Mouse (Mus musculus) adrenal gland, postnatal 25 days (tissue): ENCODE results near the gene Mast4. TPM values are rescaled to one million over a fixed set of nuclear protein-coding genes. Genes with fewer than 3 reads are reported as not detected.

ENCODE experiments used
- DNase-seq: peaks from one replicate; pipeline ENCODE4 v3.0.0; 2021; ENCODE audit warnings: mixed read lengths
- total RNA-seq: library from RNA; stranded (reverse); gene quantifications from 2 replicates; pipeline ENCODE4 v1.2.3, GENCODE M21; 2021

Gene Mast4
- total RNA-seq, 1 experiment from 2014 or later = 83.7 TPM

DNA sequence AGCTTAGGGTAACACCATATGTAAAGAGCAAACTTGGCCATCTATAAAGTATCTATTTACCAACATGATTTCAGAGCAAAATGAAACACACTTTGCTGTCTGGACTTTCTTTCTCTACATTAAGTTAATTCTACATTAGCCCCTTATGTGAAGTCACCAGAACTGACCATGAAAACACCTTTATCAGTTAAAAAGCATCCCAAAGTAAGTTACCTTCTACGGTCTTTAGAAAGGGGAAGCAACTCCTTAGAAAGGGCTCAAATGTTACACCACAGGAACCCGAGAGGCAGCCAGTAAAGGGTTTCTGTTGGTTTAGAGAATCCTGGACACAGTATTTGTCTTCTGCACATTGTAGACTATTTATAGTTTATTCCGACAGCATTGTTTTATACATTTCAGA is 441.5 kb downstream of the Mast4 start:
- DNase-seq = no peak

DNA sequence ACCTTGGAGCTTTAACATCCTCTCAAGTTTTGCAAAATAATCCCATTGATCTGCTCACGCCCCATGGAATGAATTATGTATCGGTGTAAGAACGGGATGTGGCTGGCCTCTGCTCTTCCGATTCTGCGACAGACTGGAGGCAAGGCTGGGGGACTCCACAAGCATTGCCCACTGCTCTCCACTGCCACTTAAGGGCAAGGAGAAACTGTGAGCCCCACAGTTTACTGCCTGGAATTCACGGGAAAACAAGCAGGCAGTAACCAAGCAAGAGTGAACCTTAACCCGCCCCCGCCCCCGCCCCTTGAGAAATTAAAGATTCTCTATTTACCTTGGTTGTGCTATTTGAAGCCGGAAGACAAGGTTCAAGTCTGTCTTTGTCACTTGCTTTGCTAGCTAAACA is 444.3 kb downstream of the Mast4 start:
- DNase-seq = no peak

DNA sequence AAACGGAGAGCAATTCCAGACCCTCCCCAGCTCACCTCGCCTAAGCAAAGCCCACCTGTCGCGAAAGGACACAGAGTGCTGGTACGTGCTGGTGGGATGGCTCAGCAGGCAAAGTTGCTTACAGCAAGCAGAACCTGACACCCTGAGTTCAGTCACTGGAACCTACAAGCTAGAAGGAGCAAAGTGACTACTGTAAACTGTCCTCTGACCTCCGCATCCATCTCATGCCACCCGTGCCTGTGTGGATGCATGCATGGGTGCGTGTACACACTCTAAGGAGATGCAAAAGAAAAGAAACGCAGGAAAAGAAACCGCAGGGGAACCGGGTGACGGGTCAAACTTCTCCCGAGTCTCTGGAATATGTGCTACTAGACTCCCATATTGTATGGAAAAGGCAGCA is 444.8 kb downstream of the Mast4 start:
- DNase-seq = no peak

DNA sequence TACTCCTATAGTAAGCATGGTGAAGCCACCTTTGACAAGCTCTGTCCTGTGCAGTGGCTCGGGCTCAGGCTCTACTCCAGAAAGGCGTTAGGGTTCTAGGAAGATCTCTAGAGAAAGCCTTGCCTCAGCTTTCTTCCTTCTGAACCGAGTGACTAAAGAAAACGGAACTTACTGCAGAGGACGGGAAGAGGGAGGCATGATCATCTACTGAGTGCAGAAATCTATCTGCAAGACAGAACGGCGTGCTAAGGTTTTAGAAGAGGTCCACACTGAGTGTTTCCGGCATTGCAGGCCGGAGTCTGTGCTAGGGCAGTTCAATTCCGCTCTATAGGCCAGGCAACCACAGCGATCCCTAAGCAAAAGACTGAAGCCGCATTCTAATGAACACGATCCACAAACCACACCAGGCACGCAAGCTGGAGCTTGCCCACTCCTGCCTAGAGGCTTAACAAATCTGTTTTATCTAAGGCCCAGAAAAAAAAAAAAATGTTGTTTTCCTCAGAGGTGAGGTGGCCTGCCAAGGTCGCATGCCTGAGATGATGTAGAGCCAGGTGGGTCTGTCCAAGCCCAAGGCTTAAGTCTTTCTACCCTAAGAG is 445.3 kb downstream of the Mast4 start:
- no peak for DNase-seq

DNA sequence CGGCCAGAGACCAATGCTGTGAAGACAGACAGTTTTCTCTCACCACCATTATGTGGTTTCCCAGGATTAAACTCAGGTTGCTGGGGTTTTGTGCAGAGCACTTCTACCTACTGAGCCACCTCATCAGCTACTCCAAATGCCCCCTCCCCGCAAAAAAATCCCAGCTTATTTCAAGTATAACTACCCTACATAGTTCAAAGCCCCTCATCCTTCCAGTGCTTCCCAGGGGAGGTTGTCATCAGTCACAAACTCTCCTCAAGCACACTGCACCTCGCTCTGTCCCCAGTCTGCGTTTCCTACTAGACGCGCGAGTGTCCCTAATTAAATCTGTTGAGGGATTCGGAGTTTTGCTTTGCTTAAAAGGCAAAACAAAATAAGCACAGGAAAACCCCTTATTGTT is 446.1 kb downstream of the Mast4 start:
- no peak for DNase-seq

DNA sequence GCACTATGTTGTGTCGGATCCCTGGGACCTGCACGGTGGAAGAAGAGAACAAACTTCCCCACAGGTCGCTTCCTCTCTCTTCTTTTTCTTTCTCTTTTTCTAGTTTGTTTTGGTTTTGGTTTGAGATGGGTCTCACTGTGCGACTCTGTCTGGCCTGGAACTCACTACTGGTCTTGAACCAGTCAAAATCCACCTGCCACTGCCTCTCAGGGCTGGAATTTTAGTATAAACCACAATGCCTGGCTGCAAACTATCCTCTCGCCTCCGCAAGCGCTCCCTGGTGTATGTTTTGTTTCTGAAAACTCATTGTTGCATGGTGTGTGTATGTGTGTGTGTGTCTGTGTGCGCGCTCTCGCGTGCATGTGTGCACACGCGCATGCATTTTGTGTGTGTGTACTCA is 446.8 kb downstream of the Mast4 start:
- no peak for DNase-seq

DNA sequence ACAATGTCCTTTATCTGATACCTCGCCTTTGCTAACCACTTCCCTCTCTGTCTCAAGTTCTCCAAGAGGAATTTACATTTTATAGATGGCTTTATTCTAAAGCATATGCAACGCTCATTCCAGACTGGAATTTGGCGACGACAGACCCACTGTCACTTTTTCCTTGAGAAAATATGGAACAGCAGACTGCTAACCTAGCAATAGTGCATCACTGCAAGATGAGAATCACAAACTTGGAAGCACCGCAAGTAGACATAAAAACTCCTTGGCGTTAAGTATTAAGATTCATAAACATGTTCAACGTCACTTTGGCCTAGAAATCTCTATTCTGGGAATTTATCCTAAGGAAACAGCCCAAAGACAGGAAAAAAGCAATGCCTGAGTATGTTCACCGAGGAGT is 447.5 kb downstream of the Mast4 start:
- no peak for DNase-seq

DNA sequence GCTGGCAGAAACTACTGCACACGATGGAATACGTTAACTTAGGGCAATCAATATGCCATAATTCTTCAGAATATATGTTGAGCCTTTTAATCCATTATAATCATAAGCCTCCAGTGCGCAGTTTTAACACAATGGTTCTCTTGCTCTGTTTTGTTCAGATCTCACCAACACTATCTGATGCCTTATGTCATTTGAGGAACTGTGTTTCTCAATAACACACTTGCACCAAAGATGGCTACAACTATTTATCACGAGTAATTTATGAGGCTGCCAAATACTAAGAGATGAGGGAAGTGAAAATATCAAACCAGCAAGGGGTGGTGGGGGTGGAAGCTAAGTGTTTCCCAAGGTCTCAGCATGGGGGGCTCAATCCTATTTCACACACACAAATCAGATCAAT is 448.1 kb downstream of the Mast4 start:
- DNase-seq = no peak

DNA sequence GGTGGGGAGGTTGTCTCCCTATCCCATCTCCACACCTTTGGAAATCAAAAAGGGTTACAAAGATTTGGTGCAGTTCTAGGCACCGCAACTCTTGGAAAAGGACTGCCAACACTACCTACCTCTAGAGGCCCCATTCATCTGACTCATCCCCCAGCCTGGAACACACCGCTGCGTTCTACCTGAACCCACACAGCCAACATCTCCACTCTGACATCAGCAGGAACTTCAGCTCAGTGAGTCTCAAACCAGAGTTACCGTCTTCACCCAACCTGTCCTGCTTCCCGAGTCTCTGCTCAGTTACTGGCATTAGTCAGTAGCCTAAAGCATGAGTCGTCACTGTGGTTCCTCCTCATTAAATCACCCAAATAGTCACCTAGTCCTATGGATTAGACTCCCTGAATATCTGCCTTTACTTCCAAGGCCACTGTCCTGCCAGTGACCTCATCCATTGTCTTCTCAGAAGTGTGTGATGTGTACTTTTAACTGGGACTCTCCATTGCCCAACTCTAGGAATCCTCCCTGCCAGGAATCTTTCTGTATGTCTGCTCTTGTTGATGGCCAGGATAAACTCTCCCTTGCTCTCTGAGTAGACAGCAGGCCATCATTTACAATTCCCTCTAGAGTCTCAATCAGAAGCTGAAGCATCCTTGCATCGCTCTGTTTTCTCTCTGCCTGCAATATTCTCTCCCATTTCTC is 453.8 kb downstream of the Mast4 start:
- DNase-seq = no peak

DNA sequence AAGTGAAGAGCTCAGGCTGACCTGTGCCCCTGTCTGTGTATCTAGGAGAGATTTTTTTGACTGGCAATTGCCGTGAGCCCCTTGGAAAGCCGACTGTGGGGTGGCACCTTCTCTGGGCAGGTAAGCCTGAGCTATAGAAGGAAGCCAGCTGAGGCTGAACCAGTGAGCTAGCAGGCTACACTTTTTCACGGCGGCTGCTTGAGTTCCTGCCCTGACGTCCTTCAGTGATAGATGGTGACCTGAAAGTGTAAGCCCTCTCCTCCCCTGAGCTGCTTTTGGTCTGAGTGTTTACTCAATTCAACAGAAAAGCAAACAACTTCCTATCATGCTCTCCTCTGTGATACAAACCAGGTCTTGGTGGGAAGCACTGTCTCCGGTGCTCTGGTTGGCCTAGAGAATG is 455.7 kb downstream of the Mast4 start:
- DNase-seq = no peak

DNA sequence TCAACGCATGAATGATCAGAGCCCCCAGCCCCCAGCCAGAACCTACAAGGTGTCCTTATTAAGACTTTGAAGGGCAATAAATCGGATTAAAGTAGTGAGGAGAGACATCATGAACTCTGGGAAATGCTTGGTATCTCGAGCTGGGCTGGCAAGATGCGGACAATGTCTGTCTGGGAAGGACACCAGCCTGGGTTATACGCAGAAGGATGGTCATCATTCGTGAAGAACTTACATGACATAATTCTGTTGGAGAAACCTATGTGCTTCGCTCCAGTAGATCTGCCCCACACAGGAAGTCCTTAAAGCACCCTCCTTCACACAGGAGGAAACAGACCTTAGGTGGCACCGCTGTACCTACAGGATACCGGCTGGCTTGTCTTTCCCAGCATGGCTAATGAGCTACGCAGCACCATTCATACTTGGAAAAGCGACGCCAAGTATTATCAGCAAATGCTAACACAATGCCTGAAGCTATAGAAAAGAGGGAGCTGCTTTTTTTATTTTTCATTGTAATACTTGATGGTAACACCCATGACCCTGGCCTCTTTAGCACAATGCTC is 456.5 kb downstream of the Mast4 start:
- DNase-seq = no peak

DNA sequence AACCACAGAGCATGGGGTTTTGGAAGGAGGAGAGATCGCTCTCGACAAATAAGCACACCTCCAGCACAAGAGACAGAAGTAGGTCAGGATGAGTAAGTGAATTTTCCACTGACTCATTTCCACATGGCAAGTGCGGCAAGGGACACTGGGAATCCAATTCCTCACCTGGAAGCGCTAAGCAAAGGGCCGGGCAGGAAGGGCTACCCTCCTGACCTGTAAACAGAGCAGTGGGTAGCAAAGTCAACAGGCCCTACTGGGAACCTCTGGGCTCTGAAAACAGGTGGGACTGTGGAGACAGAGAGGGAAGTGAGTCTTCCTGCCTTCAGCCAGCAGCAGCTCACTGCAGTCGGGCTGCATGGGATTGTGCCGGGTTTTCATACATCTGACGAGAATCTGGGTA is 457.1 kb downstream of the Mast4 start:
- peak; percentile 25 for DNase-seq

DNA sequence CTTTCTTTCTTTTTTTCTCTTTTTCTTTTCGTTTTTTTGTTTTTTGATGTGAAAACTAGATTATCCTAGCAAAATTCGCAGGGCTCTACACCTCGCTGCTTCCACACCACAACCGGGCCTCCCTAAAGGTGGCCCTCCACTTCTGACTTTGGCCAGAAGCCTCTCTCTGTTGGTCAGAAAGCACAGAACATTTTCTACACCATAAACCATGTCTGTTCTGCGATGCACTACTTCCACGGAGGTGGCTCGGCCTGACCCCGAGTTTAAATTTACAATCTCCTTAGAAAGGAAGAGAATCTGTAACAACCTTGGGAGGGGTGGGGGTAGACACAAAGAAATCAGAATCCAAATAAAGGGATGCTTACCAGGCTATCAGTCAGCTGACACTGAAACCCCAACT is 458.8 kb downstream of the Mast4 start:
- DNase-seq = no peak

DNA sequence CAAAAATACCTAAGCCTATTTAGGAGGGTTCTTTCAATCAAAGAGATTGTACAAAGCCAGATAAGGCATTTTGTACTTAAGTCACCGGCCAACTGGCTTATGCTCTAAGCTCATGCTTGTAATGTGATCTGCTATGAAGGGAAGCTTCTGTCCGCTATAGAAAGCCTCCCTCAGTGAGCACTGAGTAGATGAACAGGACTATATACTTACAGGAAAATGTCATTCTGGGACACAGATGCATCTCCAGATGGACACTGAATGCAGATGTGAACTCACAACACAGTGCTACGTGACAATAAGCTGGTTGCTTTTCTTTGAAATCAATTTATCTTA is 459.2 kb downstream of the Mast4 start:
- no peak for DNase-seq

DNA sequence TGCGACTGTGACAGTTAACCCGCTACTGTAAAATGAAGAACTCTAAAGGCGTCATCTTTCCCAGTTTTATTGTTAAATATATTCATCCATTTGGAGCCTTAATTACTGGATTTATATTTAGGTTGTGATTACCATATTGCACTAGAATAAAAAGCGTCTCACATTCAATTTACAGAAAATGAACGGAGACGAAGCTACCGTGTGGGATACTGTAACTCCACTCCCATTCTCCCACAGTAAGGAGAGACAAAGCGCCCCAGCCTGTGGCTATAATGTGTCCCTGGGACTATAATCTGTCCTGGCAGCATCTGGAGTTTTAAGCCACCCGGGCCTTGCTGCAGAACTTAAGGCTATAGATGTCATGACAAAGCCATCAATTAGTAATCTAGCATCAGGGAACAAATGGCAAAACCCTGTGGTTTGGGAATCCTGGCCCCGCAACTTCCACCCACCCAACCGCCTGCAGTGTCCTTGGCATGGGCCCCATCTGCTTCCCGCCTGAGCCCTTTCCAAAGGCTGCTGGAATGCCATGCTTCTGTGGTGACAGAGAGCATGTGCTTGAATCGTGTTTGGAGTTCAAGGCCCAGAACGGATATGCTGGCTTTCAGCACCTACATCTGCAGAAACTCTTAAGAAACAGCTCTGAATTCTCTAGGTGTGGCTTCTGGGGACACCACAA is 459.7 kb downstream of the Mast4 start:
- peak; percentile 47 for DNase-seq

DNA sequence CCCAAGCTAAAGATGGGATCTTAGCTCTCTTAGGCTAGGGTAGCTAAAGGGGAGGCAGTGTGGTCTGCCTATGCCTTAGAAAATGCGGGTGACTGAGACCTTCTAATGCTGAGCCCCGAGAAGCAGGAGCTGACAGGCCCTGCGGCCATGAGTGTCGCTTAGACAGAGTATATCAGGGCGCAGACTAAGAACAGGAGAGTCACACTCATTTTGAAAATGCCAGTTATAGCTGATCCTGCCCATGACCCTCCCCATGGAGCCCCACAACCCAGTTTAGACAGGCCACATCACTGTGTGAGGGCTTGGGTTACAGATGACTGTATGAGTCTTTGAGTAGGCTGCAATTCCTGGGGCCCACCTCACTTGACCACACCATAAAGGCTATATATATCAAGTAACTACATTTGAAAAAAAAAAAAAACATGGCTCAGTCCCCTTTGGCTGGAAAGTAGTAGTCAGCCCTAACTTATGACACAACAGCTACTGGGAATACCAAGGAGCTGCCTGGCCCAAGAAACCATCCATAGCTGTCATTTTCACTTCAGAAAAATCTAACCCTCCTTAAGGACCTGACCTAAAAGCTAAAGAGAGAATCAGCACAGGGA is 460.8 kb downstream of the Mast4 start:
- DNase-seq = no peak

DNA sequence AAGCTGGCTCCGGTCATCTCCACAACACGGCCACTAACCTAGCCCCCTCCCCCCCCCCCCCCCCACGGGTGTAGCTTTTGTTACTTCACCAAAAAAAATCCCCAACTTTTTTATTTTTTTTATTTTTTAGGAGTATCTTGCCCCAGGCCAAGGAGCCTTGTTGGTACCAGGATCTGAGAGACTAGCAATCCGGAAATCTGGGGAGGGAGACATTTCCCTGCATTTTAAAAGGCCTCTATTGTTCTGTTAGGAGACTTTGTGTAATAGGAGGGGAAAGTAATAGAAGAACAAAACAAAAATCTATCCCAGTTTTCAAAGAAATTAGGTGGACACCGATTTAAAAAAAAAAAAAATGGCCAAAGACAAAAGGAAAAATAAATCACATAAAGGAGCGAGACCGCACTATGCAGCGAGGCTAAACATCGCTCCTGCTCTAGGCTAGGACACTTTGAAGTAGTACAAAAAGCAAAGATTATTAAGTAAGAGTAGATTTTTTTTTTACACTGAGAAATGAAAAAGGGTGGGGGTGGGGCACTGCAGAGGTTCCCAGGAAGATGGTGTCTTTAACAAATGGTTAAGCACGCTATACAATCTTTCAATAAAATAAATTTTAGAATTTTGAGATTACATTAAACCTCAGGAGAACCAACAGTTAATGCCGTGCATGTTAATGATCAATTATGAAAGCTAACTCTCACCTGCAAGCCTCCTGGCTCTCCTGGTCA is 462.8 kb downstream of the Mast4 start:
- DNase-seq = no peak

DNA sequence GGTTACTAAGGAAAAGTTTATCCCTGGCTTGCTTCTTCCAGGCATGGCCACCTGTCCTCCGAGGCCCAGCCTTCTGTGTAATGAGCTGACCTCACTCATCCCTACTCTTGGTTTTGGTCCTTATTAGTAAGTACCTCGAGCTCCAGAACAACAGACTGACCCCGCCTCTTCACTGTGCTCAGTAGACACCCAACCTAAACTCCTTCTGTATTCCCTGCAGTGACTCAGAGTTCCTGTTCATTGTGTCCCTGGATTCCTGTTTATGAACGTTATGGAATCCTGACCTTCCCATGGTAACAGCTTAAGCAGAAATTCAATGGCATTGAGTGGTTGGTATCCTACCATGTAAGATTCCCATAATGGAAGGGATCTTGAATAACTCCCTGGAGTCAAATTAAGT is 464.8 kb downstream of the Mast4 start:
- no peak for DNase-seq

DNA sequence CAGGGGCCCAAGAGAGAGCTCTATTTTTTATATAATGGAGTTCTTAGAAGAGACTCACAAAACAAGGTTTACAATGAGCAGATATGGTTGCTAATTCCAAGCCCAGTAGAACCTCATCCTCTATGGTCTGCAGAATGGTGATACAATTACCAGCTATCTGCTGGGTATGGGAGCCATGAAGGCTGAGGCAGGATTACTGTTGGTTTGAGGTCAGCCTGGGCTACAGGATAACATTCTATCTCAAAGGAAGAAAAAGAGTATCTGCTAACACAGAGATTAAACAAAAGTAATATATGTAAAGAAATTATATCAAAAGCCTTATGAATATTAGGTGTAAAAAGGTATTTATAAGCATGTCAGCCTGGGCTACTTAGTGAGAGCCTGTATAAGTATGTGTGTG is 467.5 kb downstream of the Mast4 start:
- DNase-seq = no peak

DNA sequence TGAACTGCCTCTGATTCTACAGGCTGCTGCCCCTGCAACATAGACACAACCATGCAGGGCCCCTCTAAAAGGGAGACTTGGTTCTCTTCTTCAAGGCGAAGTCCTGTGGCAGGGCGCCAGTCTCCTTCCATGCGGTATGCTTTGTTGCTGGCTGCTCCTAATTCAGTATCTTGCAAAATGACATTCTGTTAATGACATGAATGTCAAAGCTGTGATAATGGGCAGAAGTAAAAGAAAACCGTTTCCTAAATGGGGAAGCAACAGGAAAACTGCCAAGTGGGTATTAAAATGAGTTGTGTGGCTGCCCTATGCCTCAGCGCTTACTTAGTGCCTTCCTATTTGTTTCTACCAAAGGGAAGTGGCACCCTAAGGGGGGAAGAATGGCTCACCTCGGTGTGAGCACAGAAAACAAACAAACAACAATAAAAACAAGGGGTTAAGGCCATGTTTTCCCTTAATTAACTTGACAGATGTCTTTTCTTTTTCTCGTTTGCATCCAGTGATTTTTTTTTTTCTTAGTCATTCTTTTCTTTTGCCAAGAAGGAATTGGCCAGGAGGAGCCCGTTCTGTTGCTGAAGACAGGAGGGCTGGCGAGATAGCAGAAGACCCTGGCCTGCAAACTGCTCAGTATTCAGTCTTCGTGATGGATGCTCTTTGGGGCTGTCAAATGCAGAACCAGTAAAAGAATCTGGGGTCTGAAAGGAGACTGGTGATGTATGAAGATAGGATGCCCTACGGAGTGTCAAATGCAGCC is 468.1 kb downstream of the Mast4 start:
- DNase-seq = peak; percentile 43

DNA sequence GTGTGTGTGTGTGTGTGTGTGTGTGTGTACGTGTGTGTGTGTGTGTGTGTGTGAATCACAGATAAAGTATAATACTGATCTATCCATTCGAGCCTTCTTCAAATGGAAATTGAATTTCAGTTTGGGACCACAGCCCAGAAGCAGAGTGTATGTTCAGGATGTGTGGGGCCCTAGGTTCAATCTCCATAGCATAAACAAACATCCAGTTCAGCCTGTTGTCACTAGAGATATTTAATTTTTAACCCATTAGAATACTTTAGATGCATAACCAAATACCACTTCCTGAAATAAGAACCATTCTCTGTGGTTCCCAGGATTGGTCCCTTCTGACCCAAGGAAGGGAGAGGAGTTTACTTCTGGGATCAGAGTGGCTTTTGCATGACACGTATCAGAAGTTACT is 468.8 kb downstream of the Mast4 start:
- no peak for DNase-seq

DNA sequence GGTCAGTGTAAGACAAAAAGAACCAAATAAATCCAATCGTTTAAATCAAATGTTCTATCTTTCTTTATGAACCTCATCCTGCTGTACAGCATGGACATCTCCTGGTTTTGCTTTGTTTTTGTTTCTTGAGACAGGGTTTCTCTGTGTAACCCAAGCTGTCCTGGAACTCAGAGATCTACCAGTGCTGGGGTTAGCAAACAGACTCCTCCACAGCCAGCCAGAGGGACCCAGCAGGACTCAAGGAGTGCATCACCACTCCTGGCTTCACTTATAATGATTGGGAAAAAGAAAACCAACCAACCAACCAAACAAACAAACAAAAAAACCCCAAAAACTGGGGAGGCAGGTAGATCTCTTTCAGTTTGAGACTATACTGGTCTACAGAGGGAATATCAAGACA is 469.5 kb downstream of the Mast4 start:
- no peak for DNase-seq
